Mouse (Mus musculus) ES-E14 (cell line): ENCODE measurements around the gene Tma7.

Source experiments
- CHD2 ChIP-seq: IDR thresholded peaks from 2 replicates; pipeline ENCODE4 v1.6.1; 2014; ENCODE audit warnings: mild to moderate bottlenecking, low read depth, low read length, inconsistent platforms
- MAFK ChIP-seq: IDR thresholded peaks from 2 replicates; pipeline ENCODE4 v1.6.1; 2014; ENCODE audit warnings: mild to moderate bottlenecking, low read depth, low read length, inconsistent platforms; ENCODE audit not compliant: insufficient read depth
- ZNF384 ChIP-seq: IDR thresholded peaks from 2 replicates; pipeline ENCODE4 v1.6.1; 2012; ENCODE audit warnings: low read depth, low read length, inconsistent platforms

GRCm38 (mm10) chr9:109040906-109041305 lies 41.5 kb downstream of the Tma7 start:
- TF ChIP-seq CHD2, result no peak
- TF ChIP-seq ZNF384, result no peak
- TF ChIP-seq MAFK, result no peak
